Mouse (Mus musculus) CH12.LX (cell line): ENCODE results near the gene Tmem132d. TPM values are rescaled to one million over a fixed set of nuclear protein-coding genes. Genes with fewer than 3 reads are reported as not detected.

ENCODE experiments used
- DNase-seq: peaks from one replicate; pipeline ENCODE4 v3.0.0-alpha.2; 2013; ENCODE audit errors: extremely low read depth
- H3K27ac ChIP-seq: 2 replicates; pipeline ENCODE4 v1.5.1; 2012; ENCODE audit warnings: low read depth, mild to moderate bottlenecking, control low read depth, moderate library complexity; ENCODE audit not compliant: insufficient read depth
- H3K27me3 ChIP-seq: replicated peaks from 2 replicates; pipeline ENCODE3; 2012; ENCODE audit warnings: inconsistent platforms
- H3K36me3 ChIP-seq, 2 experiments: replicated peaks in 1 of 2; 2 replicates each; pipeline versions ENCODE3 to v1.6.1; 2012; ENCODE audit warnings: inconsistent platforms in 1 of 2, low read length in 1 of 2, mild to moderate bottlenecking in 1 of 2, mixed read lengths in 1 of 2, moderate library complexity in 1 of 2; ENCODE audit not compliant: control insufficient read depth in 1 of 2, insufficient read depth in 1 of 2
- H3K4me1 ChIP-seq, 2 experiments: 2 replicates each; pipeline ENCODE4 v1.6.1; 2012; ENCODE audit warnings: inconsistent platforms in 1 of 2, moderate library complexity in 1 of 2; ENCODE audit not compliant: insufficient read depth in 2 of 2, control insufficient read depth in 1 of 2
- H3K4me2 ChIP-seq: 2 replicates; pipeline ENCODE4 v1.6.1; 2012; ENCODE audit warnings: low read depth, mild to moderate bottlenecking, control low read depth; ENCODE audit not compliant: poor library complexity, insufficient read depth, severe bottlenecking
- H3K4me3 ChIP-seq, 3 experiments: fragments of 150-350 bp in 1 of 3; sonication (generic) in 1 of 3; replicated peaks in 1 of 3; 2 replicates each; pipeline versions ENCODE3 to v1.5.1; 2011 to 2012; ENCODE audit warnings: low read depth in 2 of 3, low read length in 2 of 3, mild to moderate bottlenecking in 2 of 3, moderate library complexity in 2 of 3, control low read depth in 1 of 3, improper control_type of control experiment in 1 of 3, inconsistent platforms in 1 of 3, mixed read lengths in 1 of 3; ENCODE audit not compliant: poor library complexity in 1 of 3
- H3K79me2 ChIP-seq: replicated peaks from 2 replicates; pipeline ENCODE4 v1.6.1; 2012; ENCODE audit warnings: mild to moderate bottlenecking, moderate library complexity; ENCODE audit not compliant: control insufficient read depth, poor library complexity, insufficient read depth, severe bottlenecking; ENCODE audit errors: extremely low read depth
- H3K9ac ChIP-seq: 2 replicates; pipeline ENCODE4 v1.6.1; 2012; ENCODE audit warnings: low read depth, mild to moderate bottlenecking, control low read depth, moderate library complexity; ENCODE audit not compliant: insufficient read depth
- H3K9me3 ChIP-seq: replicated peaks from 2 replicates; pipeline ENCODE3; 2012; ENCODE audit warnings: low read length, inconsistent platforms, mixed read lengths
- BHLHE40 ChIP-seq: IDR thresholded peaks from 2 replicates; pipeline ENCODE4 v1.6.1; 2011; ENCODE audit warnings: mild to moderate bottlenecking, low read depth, low read length, improper control_type of control experiment
- CHD1 ChIP-seq: IDR thresholded peaks from 2 replicates; pipeline ENCODE4 v1.6.1; 2012; ENCODE audit warnings: low read depth, low read length, improper control_type of control experiment, inconsistent platforms
- CHD2 ChIP-seq: IDR thresholded peaks from 2 replicates; pipeline ENCODE4 v1.6.1; 2011; ENCODE audit warnings: low read length, improper control_type of control experiment
- E2F4 ChIP-seq: IDR thresholded peaks from 2 replicates; pipeline ENCODE4 v1.6.1; 2011; ENCODE audit warnings: low read depth, low read length, improper control_type of control experiment; ENCODE audit not compliant: insufficient replicate concordance
- ELF1 ChIP-seq: IDR thresholded peaks from 2 replicates; pipeline ENCODE4 v1.6.1; 2014; ENCODE audit warnings: low read depth, mild to moderate bottlenecking, inconsistent platforms, low read length, improper control_type of control experiment
- HCFC1 ChIP-seq: IDR thresholded peaks from 2 replicates; pipeline ENCODE4 v1.6.1; 2012; ENCODE audit warnings: low read depth, mild to moderate bottlenecking, inconsistent platforms, low read length, improper control_type of control experiment
- KAT2A ChIP-seq: IDR thresholded peaks from 2 replicates; pipeline ENCODE4 v1.6.1; 2012; ENCODE audit warnings: low read length, improper control_type of control experiment, inconsistent platforms; ENCODE audit not compliant: insufficient replicate concordance
- MAX ChIP-seq: IDR thresholded peaks from 2 replicates; pipeline ENCODE4 v1.6.1; 2011; ENCODE audit warnings: low read length, improper control_type of control experiment
- MAZ ChIP-seq: IDR thresholded peaks from 2 replicates; pipeline ENCODE4 v1.6.1; 2012; ENCODE audit warnings: low read depth, mild to moderate bottlenecking, inconsistent platforms, low read length, improper control_type of control experiment, moderate library complexity
- MEF2A ChIP-seq: IDR thresholded peaks from 2 replicates; pipeline ENCODE4 v1.6.1; 2014; ENCODE audit warnings: low read depth, mild to moderate bottlenecking, inconsistent platforms, low read length, improper control_type of control experiment, borderline replicate concordance
- MXI1 ChIP-seq: IDR thresholded peaks from 2 replicates; pipeline ENCODE4 v1.6.1; 2011; ENCODE audit warnings: mild to moderate bottlenecking, low read depth, low read length, improper control_type of control experiment
- PAX5 ChIP-seq: IDR thresholded peaks from 2 replicates; pipeline ENCODE4 v1.6.1; 2012; ENCODE audit warnings: low read length, inconsistent platforms, mixed read lengths
- POLR2A ChIP-seq: IDR thresholded peaks from 2 replicates; pipeline ENCODE4 v1.6.1; 2011; ENCODE audit warnings: low read depth, mild to moderate bottlenecking, improper control_type of control experiment, low read length
- POLR2AphosphoS2 ChIP-seq: IDR thresholded peaks from 2 replicates; pipeline ENCODE4 v1.6.1; 2011; ENCODE audit warnings: low read depth, low read length, improper control_type of control experiment
- SIN3A ChIP-seq: IDR thresholded peaks from 2 replicates; pipeline ENCODE4 v1.6.1; 2012; ENCODE audit warnings: low read length, improper control_type of control experiment, inconsistent platforms
- SMC3 ChIP-seq: IDR thresholded peaks from 2 replicates; pipeline ENCODE4 v1.6.1; 2011; ENCODE audit warnings: low read depth, low read length, improper control_type of control experiment
- TBP ChIP-seq: conservative IDR thresholded peaks from 2 replicates; pipeline ENCODE4 v1.6.1; 2011; ENCODE audit warnings: low read depth, low read length, improper control_type of control experiment
- TCF12 ChIP-seq: IDR thresholded peaks from 2 replicates; pipeline ENCODE4 v1.6.1; 2014; ENCODE audit warnings: low read depth, mild to moderate bottlenecking, inconsistent platforms, low read length, improper control_type of control experiment
- USF2 ChIP-seq: conservative IDR thresholded peaks from 2 replicates; pipeline ENCODE4 v1.6.1; 2011; ENCODE audit warnings: low read depth, low read length, improper control_type of control experiment
- ZKSCAN1 ChIP-seq: IDR thresholded peaks from 2 replicates; pipeline ENCODE4 v1.6.1; 2012; ENCODE audit warnings: low read depth, inconsistent platforms, low read length, improper control_type of control experiment, borderline replicate concordance
- ZNF384 ChIP-seq: IDR thresholded peaks from 2 replicates; pipeline ENCODE4 v1.6.1; 2012; ENCODE audit warnings: low read depth, low read length, improper control_type of control experiment, inconsistent platforms
- dilution Hi-C: fragments of 300-500 bp; cut with MboI; formaldehyde crosslinking; loops from 2 replicates; pipeline ENCODE4 v1.14.3; 2020; ENCODE audit warnings: low sequenced_read_pairs; ENCODE audit not compliant: extremely low pct_unique_long_range_greater_than_20kb, extremely low pct_ligation_motif_present
- in situ Hi-C: fragments of 300-500 bp; cut with MboI; formaldehyde crosslinking; loops from 3 replicates; pipeline ENCODE4 v1.14.3; 2019; ENCODE audit warnings: low sequenced_read_pairs, low pct_ligation_motif_present, low pct_unique_long_range_greater_than_20kb, mixed read lengths
- polyA plus RNA-seq: library from polyadenylated mRNA; unstranded; fragments of >175 nt; gene quantifications from 2 replicates; pipeline ENCODE4 v1.2.1, GENCODE M21; 2012; ENCODE audit warnings: low read depth; ENCODE audit not compliant: insufficient read length
- total RNA-seq, 2 experiments: library from RNA; depleted of rRNA; stranded (reverse); fragments of 300-350 nt in 1 of 2; fragments of >200 nt in 1 of 2; gene quantifications; 2 replicates each; pipeline ENCODE4 v1.2.3; 2012 to 2014

Gene Tmem132d
- total and polyA plus RNA-seq, 3 experiments = not detected

- DNase-seq = no peak
- Histone ChIP-seq H3K27ac (no peak overlapping the region), H3K79me2 (no peaks in the 10 kb centered on the region), H3K4me1 (no peaks in the 10 kb centered on the region), H3K4me3 (no peak overlapping the region), H3K4me2 (no peak overlapping the region), H3K9ac (no peak overlapping the region), H3K27me3 (no peaks in the 10 kb centered on the region), H3K36me3 (no peaks in the 10 kb centered on the region), H3K9me3 (peaks cover 53% of the 10 kb centered on the region)
- no peak for TF ChIP-seq CHD1
- no peak for TF ChIP-seq TCF12
- no peak for TF ChIP-seq USF2
- TF ChIP-seq MAX = no peak
- no peak for TF ChIP-seq E2F4
- TF ChIP-seq TBP = no peak
- TF ChIP-seq MEF2A = no peak
- TF ChIP-seq CHD2 = no peak
- TF ChIP-seq MXI1 = no peak
- TF ChIP-seq POLR2A = no peak
- TF ChIP-seq BHLHE40 = no peak
- no peak for TF ChIP-seq KAT2A
- TF ChIP-seq HCFC1 = no peak
- TF ChIP-seq PAX5 = no peak
- in situ Hi-C loops = no loop called here
- dilution Hi-C loops = no loop called here
Measured at GRCm38 (mm10) chr5:128330351-128330750, 102.5 kb downstream of the Tmem132d start.

GRCm38 (mm10) chr5:128302387-128302786 is 130.5 kb downstream of the Tmem132d start:
- dilution Hi-C loops (no loop called here), in situ Hi-C loops (no loop called here)
- Histone ChIP-seq H3K79me2 (no peaks in the 10 kb centered on the region), H3K27ac (no peak overlapping the region), H3K4me2 (no peak overlapping the region), H3K36me3 (no peaks in the 10 kb centered on the region), H3K4me3 (no peak overlapping the region), H3K27me3 (no peaks in the 10 kb centered on the region), H3K9me3 (peaks cover 86% of the 10 kb centered on the region), H3K4me1 (no peaks in the 10 kb centered on the region), H3K9ac (no peak overlapping the region)
- TF ChIP-seq ELF1 (no peak), POLR2AphosphoS2 (no peak), MEF2A (no peak), TCF12 (no peak), SIN3A (no peak), MAZ (no peak), HCFC1 (no peak), MAX (no peak), ZKSCAN1 (no peak), SMC3 (no peak), USF2 (no peak), ZNF384 (no peak), E2F4 (no peak)
- DNase-seq = no peak
